Mouse (Mus musculus) forebrain, embryonic 13.5 days (tissue): ENCODE results near the gene Dus2. TPM values are rescaled to one million over a fixed set of nuclear protein-coding genes. Genes with fewer than 3 reads are reported as not detected.
A peak's percentile ranks its signal among the peaks of the same experiment; 100 is the strongest.

ENCODE experiments used
- ATAC-seq: fragments of 200-750 bp; cut with Nextera tagmentation; 2 replicates; pipeline ENCODE4 v1.8.0; 2017
- H3K27ac ChIP-seq: fragments of 300-500 bp; sonication (generic); 2 replicates; pipeline ENCODE4 v1.5.1; 2015; ENCODE audit warnings: inconsistent platforms, mild to moderate bottlenecking, moderate library complexity
- H3K27me3 ChIP-seq: fragments of 300-500 bp; sonication (generic); 2 replicates; pipeline ENCODE4 v1.6.1; 2015; ENCODE audit warnings: mild to moderate bottlenecking, inconsistent platforms
- H3K36me3 ChIP-seq: fragments of 300-500 bp; sonication (generic); 2 replicates; pipeline ENCODE4 v1.6.1; 2015; ENCODE audit warnings: mild to moderate bottlenecking, inconsistent platforms; ENCODE audit not compliant: poor library complexity, severe bottlenecking
- H3K4me1 ChIP-seq: fragments of 300-500 bp; sonication (generic); 2 replicates; pipeline ENCODE4 v1.6.1; 2015; ENCODE audit warnings: inconsistent platforms
- H3K4me2 ChIP-seq: fragments of 300-500 bp; sonication (generic); 2 replicates; pipeline ENCODE4 v1.6.1; 2015; ENCODE audit warnings: inconsistent platforms, mild to moderate bottlenecking, moderate library complexity
- H3K4me3 ChIP-seq: fragments of 300-500 bp; sonication (generic); 2 replicates; pipeline ENCODE4 v1.5.1; 2015; ENCODE audit warnings: mild to moderate bottlenecking, inconsistent platforms
- H3K9ac ChIP-seq: fragments of 300-500 bp; sonication (generic); 2 replicates; pipeline ENCODE4 v1.6.1; 2015; ENCODE audit warnings: mild to moderate bottlenecking, inconsistent platforms
- H3K9me3 ChIP-seq: fragments of 300-500 bp; sonication (generic); replicated peaks from 2 replicates; pipeline ENCODE4 v1.6.1; 2016; ENCODE audit warnings: inconsistent platforms
- WGBS: fragments of 180-500 bp; shearing (Covaris S2); methylation state at CpG from one replicate; pipeline ENCODE4 v1.1.7; 2015; 5-methylcytosine and 5-hydroxymethylcytosine counted together
- polyA plus RNA-seq: library from polyadenylated mRNA; unstranded; fragments of >200 nt; fragmentation: Nextera tagmentation; extraction: Ambion mirVana; gene quantifications from 2 replicates; pipeline ENCODE4 v1.2.1, GENCODE M21; 2015

Gene Dus2
- polyA plus RNA-seq, 1 experiment from 2014 or later, result 19.0 TPM

DNA sequence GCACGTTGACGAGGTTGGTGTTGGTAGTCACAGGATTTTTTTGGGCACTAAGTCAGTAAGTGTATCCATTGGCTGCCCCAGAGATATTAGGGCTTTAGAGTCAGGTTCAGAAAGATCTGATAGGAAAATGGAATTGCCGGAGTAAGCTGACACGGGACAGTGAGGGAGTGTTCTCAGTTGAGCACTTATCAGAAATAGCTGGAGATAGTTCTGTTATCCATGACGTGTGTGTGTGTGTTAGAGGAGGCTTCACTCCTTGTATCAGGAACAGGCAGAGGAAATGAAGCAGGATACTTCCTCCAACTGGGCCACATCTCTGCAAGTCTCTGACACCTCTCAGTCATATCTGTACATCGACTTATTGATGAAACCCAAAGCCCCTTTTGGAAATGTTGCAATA is 25.1 kb downstream of the Dus2 start:
- Histone ChIP-seq H3K36me3 (peaks cover 27% of the 10 kb centered on the region), H3K27ac (no peak overlapping the region), H3K9ac (no peak overlapping the region), H3K4me2 (no peak overlapping the region), H3K9me3 (no peaks in the 10 kb centered on the region), H3K4me3 (no peak overlapping the region), H3K27me3 (no peaks in the 10 kb centered on the region), H3K4me1 (peaks cover 5% of the 10 kb centered on the region; the same call in 1 of the 2 replicates)
- WGBS, result 92% methylated on average over 6 of the region's 6 CpGs
- no peak for ATAC-seq

DNA sequence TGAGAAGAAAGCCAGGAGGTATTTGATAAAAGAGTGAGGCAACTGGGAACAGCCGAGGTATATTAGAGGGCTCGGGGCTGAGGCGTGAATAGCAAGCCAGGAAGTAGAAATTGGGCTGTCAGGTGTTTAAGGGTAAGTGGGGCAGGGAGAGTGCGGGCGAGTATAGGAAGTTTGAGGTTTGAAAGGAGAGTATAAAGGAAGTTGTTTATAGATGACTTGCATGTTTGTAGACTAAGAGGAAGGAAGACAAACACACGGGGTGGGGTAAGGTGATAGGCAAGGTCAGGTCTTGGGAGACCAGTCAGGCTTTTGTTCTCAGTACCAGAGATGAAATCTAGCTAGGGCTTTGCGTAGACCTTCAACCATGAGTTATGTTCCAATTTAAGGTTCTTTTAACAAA is 26.0 kb downstream of the Dus2 start:
- no peaks in the 10 kb centered on the region for H3K4me1 ChIP-seq
- no peak overlapping the region for H3K4me2 ChIP-seq
- no peak for ATAC-seq
- no peaks in the 10 kb centered on the region for H3K27me3 ChIP-seq
- H3K9me3 ChIP-seq, result no peaks in the 10 kb centered on the region
- no peak overlapping the region for H3K27ac ChIP-seq
- H3K9ac ChIP-seq, result no peak overlapping the region
- H3K4me3 ChIP-seq, result no peak overlapping the region
- H3K36me3 ChIP-seq, result peaks cover 29% of the 10 kb centered on the region
- 89% methylated on average over 7 of the region's 7 CpGs for WGBS

DNA sequence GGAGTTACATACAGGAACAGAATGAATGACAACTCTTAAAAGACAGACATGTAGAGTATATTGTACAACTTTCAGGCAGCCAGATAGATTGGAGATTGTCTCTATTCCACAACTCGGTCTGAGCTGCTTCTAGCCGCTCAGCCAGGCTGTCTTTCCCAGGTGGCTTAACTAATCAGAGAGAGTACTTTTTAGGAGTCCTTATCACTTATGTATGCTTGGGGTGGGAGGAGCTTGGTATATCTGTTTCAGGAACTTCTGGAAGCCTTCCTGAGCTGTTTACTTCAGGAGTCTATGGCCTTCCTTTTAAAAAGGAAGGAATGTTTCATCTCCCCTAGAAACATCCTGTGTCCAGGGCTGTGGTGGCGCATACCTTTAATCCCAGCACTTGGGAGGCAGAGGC is 26.9 kb downstream of the Dus2 start:
- Histone ChIP-seq H3K27me3 (no peaks in the 10 kb centered on the region), H3K36me3 (peaks cover 29% of the 10 kb centered on the region), H3K9me3 (no peaks in the 10 kb centered on the region), H3K4me1 (no peaks in the 10 kb centered on the region), H3K9ac (no peak overlapping the region), H3K4me2 (no peak overlapping the region), H3K4me3 (no peak overlapping the region), H3K27ac (no peak overlapping the region)
- no peak for ATAC-seq
- WGBS, result 96% methylated on average over 3 of the region's 3 CpGs

DNA sequence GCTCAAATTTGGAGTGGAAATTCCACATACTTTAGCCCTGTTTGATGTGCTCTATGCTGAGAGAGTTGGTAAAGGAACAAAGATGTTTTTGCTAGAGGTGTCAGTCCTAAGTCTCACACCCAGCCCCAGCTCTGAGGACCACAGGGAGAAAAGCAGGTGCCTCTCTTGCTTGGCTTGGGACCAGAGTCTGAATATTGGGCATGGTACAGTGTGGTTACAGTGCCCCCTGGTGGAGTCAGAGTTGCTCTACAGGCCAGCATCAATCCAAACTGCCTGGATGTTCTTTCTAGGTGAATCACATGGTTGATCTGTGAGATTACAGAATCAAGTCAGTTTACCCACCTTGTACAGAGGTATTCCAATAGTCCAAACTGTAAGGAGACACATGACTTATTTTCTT is 31.3 kb downstream of the Dus2 start:
- Histone ChIP-seq H3K4me1 (no peaks in the 10 kb centered on the region), H3K9me3 (no peaks in the 10 kb centered on the region), H3K27me3 (no peaks in the 10 kb centered on the region), H3K9ac (no peak overlapping the region), H3K36me3 (peaks cover 39% of the 10 kb centered on the region), H3K4me2 (no peak overlapping the region), H3K27ac (no peak overlapping the region), H3K4me3 (no peak overlapping the region)
- ATAC-seq, result peak; percentile 59; the same call in 1 of the 2 replicates

DNA sequence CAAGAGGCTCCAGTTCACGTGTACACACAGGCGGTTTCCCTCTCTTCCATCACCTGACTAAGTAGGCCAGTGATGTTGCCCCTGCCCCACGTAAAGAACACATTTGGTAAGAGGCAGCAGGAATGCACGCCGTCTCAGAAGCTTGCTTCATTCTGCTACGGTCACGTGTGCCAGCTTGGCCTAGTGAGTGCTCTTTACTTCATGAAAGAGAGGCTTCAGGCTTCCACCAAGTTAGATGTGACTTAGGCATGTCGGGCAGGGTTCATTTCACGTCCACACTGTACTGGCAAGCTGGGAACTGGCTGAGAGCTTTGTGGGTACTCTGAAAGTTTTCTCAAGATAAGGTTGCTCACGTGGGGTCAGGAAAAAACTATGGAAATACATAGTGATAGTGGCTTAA is 47.6 kb downstream of the Dus2 start:
- Histone ChIP-seq H3K4me2 (no peak overlapping the region), H3K9ac (no peak overlapping the region), H3K27me3 (no peaks in the 10 kb centered on the region), H3K9me3 (no peaks in the 10 kb centered on the region), H3K36me3 (peaks cover 16% of the 10 kb centered on the region), H3K4me1 (no peaks in the 10 kb centered on the region), H3K4me3 (no peak overlapping the region), H3K27ac (no peak overlapping the region)
- 91% methylated on average over 10 of the region's 10 CpGs for WGBS
- ATAC-seq, result no peak

- peaks cover 16% of the 10 kb centered on the region for H3K36me3 ChIP-seq
- H3K27me3 ChIP-seq, result no peaks in the 10 kb centered on the region
- H3K27ac ChIP-seq, result no peak overlapping the region
- no peak for ATAC-seq
- H3K4me2 ChIP-seq, result no peak overlapping the region
- H3K4me3 ChIP-seq, result no peak overlapping the region
- no peak overlapping the region for H3K9ac ChIP-seq
- no peaks in the 10 kb centered on the region for H3K9me3 ChIP-seq
- H3K4me1 ChIP-seq, result no peaks in the 10 kb centered on the region
- 86% methylated on average over 4 of the region's 4 CpGs for WGBS
Observed at GRCm38 (mm10) chr8:106039605-106040004, 48.5 kb downstream of the Dus2 start.

- ATAC-seq, result no peak
Observed at GRCm38 (mm10) chr8:106040218-106040617, 49.1 kb downstream of the Dus2 start.

GRCm38 (mm10) chr8:106043055-106043454 is 51.9 kb downstream of the Dus2 start:
- Histone ChIP-seq H3K27ac (no peak overlapping the region), H3K36me3 (peaks cover 11% of the 10 kb centered on the region; the same call in 1 of the 2 replicates), H3K4me3 (no peak overlapping the region), H3K27me3 (no peaks in the 10 kb centered on the region), H3K4me1 (no peaks in the 10 kb centered on the region), H3K4me2 (no peak overlapping the region), H3K9ac (no peak overlapping the region), H3K9me3 (no peaks in the 10 kb centered on the region)
- no peak for ATAC-seq
- 84% methylated on average over 2 of the region's 2 CpGs for WGBS

More at GRCm38 (mm10) chr8:106040218-106040617, 49.1 kb downstream of the Dus2 start:
- 79% methylated on average over 4 of the region's 4 CpGs for WGBS
- H3K4me2 ChIP-seq, result no peak overlapping the region
- no peak overlapping the region for H3K4me3 ChIP-seq
- no peaks in the 10 kb centered on the region for H3K27me3 ChIP-seq
- H3K9ac ChIP-seq, result no peak overlapping the region
- no peak overlapping the region for H3K27ac ChIP-seq
- no peaks in the 10 kb centered on the region for H3K9me3 ChIP-seq
- peaks cover 22% of the 10 kb centered on the region for H3K36me3 ChIP-seq
- H3K4me1 ChIP-seq, result no peaks in the 10 kb centered on the region

DNA sequence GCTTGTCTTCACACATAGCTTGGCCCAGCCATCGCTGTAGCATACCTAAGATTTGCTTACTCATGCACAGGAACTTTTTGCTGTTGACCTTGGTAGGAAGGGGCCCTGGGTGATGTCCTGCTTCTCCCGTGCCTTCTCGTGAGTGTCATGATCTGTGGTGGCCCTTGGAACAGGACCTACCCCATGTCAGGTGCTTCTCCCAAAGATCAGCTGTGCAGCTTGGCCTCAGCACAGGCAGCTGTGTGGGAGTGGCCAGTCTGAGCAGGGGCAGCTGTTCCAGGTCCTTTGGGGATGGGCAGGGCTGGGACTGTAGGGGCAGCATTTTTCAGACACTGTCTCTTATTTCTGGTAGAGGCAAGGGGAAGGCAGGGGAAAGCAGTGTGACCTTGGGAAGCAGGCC is 53.0 kb downstream of the Dus2 start:
- no peak for ATAC-seq
- Histone ChIP-seq H3K27me3 (no peaks in the 10 kb centered on the region), H3K9ac (no peak overlapping the region), H3K36me3 (peaks cover 11% of the 10 kb centered on the region; the same call in 1 of the 2 replicates), H3K4me1 (no peaks in the 10 kb centered on the region), H3K9me3 (no peaks in the 10 kb centered on the region), H3K27ac (no peak overlapping the region), H3K4me2 (no peak overlapping the region), H3K4me3 (no peak overlapping the region)
- 89% methylated on average over 3 of the region's 3 CpGs for WGBS

- no peak for ATAC-seq
Observed at GRCm38 (mm10) chr8:106046872-106047559, 55.9 kb downstream of the Dus2 start.

GRCm38 (mm10) chr8:106047854-106048630 is 56.9 kb downstream of the Dus2 start:
- WGBS, result 86% methylated on average over 5 of the region's 5 CpGs
- Histone ChIP-seq H3K27ac (no peak overlapping the region), H3K36me3 (peaks cover 29% of the 10 kb centered on the region), H3K4me1 (no peaks in the 10 kb centered on the region), H3K9me3 (no peaks in the 10 kb centered on the region), H3K4me2 (no peak overlapping the region), H3K27me3 (no peaks in the 10 kb centered on the region), H3K4me3 (no peak overlapping the region), H3K9ac (no peak overlapping the region)
- no peak for ATAC-seq

More at GRCm38 (mm10) chr8:106046872-106047559, 55.9 kb downstream of the Dus2 start:
- Histone ChIP-seq H3K36me3 (peaks cover 26% of the 10 kb centered on the region; the same call in 1 of the 2 replicates), H3K4me2 (no peak overlapping the region), H3K9me3 (no peaks in the 10 kb centered on the region), H3K27me3 (no peaks in the 10 kb centered on the region), H3K4me1 (no peaks in the 10 kb centered on the region), H3K9ac (no peak overlapping the region), H3K27ac (no peak overlapping the region), H3K4me3 (no peak overlapping the region)
- 91% methylated on average over 11 of the region's 11 CpGs for WGBS

DNA sequence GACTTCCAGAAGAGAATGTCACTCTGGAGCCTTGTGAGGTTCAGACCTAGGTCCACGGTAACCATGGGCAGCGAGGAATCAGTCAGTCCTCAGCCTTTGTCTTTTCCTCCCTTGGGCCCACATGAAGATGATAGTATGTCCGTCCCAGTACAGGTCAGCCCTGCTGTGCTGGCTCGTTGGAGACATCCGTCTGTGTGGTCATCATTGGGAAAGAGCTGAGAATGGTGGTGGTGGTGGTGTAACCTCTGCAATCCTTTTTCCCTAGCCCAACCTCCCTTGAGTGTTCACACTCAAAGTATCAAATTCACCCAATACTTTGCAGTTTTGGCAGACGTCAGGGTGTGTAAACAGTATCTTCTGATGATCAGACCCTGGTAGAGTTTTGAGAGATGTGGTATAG is 58.7 kb downstream of the Dus2 start:
- Histone ChIP-seq H3K4me3 (no peak overlapping the region), H3K27me3 (no peaks in the 10 kb centered on the region), H3K4me1 (no peaks in the 10 kb centered on the region), H3K36me3 (peaks cover 42% of the 10 kb centered on the region), H3K9me3 (no peaks in the 10 kb centered on the region), H3K27ac (no peak overlapping the region), H3K4me2 (no peak overlapping the region), H3K9ac (no peak overlapping the region)
- ATAC-seq, result no peak
- 90% methylated on average over 6 of the region's 6 CpGs for WGBS
